Mouse (Mus musculus): ENCODE measurements around the gene Tango6. TPM values are rescaled to one million over a fixed set of nuclear protein-coding genes. Genes with fewer than 3 reads are reported as not detected.

Tango6 gene
- polyA plus RNA-seq, 1 experiment, result 5.9 TPM

- WGBS, result 90% methylated on average over 2 of the region's 2 CpGs
- H3K4me3 ChIP-seq (replicated peaks; ENCODE audit: extremely low read depth, low read depth, low read length), result no peak overlapping the region
- no peaks in the 10 kb centered on the region for H3K4me1 ChIP-seq (ENCODE audit: control insufficient read depth, insufficient read depth, low read length)
- no peak for TF ChIP-seq CTCF (IDR thresholded peaks at IDR 0.05; ENCODE audit: insufficient read depth, low read length)
- no peak for TF ChIP-seq POLR2A (IDR thresholded peaks at IDR 0.05; ENCODE audit: borderline replicate concordance, extremely low read depth, low read depth, low read length)
- DNase-seq, result no peak
Observed at GRCm38 (mm10) chr8:106765570-106765969, 82.7 kb downstream of the Tango6 start.

GRCm38 (mm10) chr8:106766736-106767135 lies 83.9 kb downstream of the Tango6 start:
- no peak for DNase-seq
- WGBS, result 88% methylated on average over 5 of the region's 5 CpGs

GRCm38 (mm10) chr8:106769147-106769805 lies 86.4 kb downstream of the Tango6 start:
- Histone ChIP-seq H3K4me3 (replicated peaks; ENCODE audit: extremely low read depth, low read depth, low read length) (no peak overlapping the region), H3K4me1 (ENCODE audit: control insufficient read depth, insufficient read depth, low read length) (no peaks in the 10 kb centered on the region)
- TF ChIP-seq POLR2A (IDR thresholded peaks at IDR 0.05; ENCODE audit: borderline replicate concordance, extremely low read depth, low read depth, low read length) (no peak), CTCF (IDR thresholded peaks at IDR 0.05; ENCODE audit: insufficient read depth, low read length) (no peak)
- WGBS, result 81% methylated on average over 13 of the region's 13 CpGs
- no peak for DNase-seq

More at GRCm38 (mm10) chr8:106766736-106767135, 83.9 kb downstream of the Tango6 start:
- no peak for TF ChIP-seq POLR2A (IDR thresholded peaks at IDR 0.05; ENCODE audit: borderline replicate concordance, extremely low read depth, low read depth, low read length)
- no peak for TF ChIP-seq CTCF (IDR thresholded peaks at IDR 0.05; ENCODE audit: insufficient read depth, low read length)
- H3K4me3 ChIP-seq (replicated peaks; ENCODE audit: extremely low read depth, low read depth, low read length), result no peak overlapping the region
- H3K4me1 ChIP-seq (ENCODE audit: control insufficient read depth, insufficient read depth, low read length), result no peaks in the 10 kb centered on the region

- TF ChIP-seq POLR2A (IDR thresholded peaks at IDR 0.05; ENCODE audit: borderline replicate concordance, extremely low read depth, low read depth, low read length) (no peak), CTCF (IDR thresholded peaks at IDR 0.05; ENCODE audit: insufficient read depth, low read length) (no peak)
- 80% methylated on average over 9 of the region's 9 CpGs for WGBS
- Histone ChIP-seq H3K4me3 (replicated peaks; ENCODE audit: extremely low read depth, low read depth, low read length) (no peak overlapping the region), H3K4me1 (ENCODE audit: control insufficient read depth, insufficient read depth, low read length) (no peaks in the 10 kb centered on the region)
- DNase-seq, result no peak
Observed at GRCm38 (mm10) chr8:106770596-106771179, 87.8 kb downstream of the Tango6 start.

GRCm38 (mm10) chr8:106772094-106772493 lies 89.2 kb downstream of the Tango6 start:
- Histone ChIP-seq H3K4me3 (replicated peaks; ENCODE audit: extremely low read depth, low read depth, low read length) (no peak overlapping the region), H3K4me1 (ENCODE audit: control insufficient read depth, insufficient read depth, low read length) (no peaks in the 10 kb centered on the region)
- DNase-seq, result no peak
- 60% methylated on average over 6 of the region's 6 CpGs for WGBS
- TF ChIP-seq CTCF (IDR thresholded peaks at IDR 0.05; ENCODE audit: insufficient read depth, low read length) (no peak), POLR2A (IDR thresholded peaks at IDR 0.05; ENCODE audit: borderline replicate concordance, extremely low read depth, low read depth, low read length) (no peak)

GRCm38 (mm10) chr8:106772501-106772900 lies 89.6 kb downstream of the Tango6 start:
- H3K4me3 ChIP-seq (replicated peaks; ENCODE audit: extremely low read depth, low read depth, low read length), result no peak overlapping the region
- 85% methylated on average over 3 of the region's 3 CpGs for WGBS
- H3K4me1 ChIP-seq (ENCODE audit: control insufficient read depth, insufficient read depth, low read length), result no peaks in the 10 kb centered on the region
- TF ChIP-seq CTCF (IDR thresholded peaks at IDR 0.05; ENCODE audit: insufficient read depth, low read length), result no peak
- no peak for TF ChIP-seq POLR2A (IDR thresholded peaks at IDR 0.05; ENCODE audit: borderline replicate concordance, extremely low read depth, low read depth, low read length)
- DNase-seq, result no peak

GRCm38 (mm10) chr8:106774567-106775320 lies 91.9 kb downstream of the Tango6 start:
- DNase-seq, result no peak
- WGBS, result 79% methylated on average over 8 of the region's 8 CpGs
- no peak for TF ChIP-seq POLR2A (IDR thresholded peaks at IDR 0.05; ENCODE audit: borderline replicate concordance, extremely low read depth, low read depth, low read length)
- TF ChIP-seq CTCF (IDR thresholded peaks at IDR 0.05; ENCODE audit: insufficient read depth, low read length), result no peak
- Histone ChIP-seq H3K4me1 (ENCODE audit: control insufficient read depth, insufficient read depth, low read length) (no peaks in the 10 kb centered on the region), H3K4me3 (replicated peaks; ENCODE audit: extremely low read depth, low read depth, low read length) (no peak overlapping the region)

GRCm38 (mm10) chr8:106789623-106790022 lies 106.8 kb downstream of the Tango6 start:
- 63% methylated on average over 4 of the region's 4 CpGs for WGBS
- Histone ChIP-seq H3K4me3 (replicated peaks; ENCODE audit: extremely low read depth, low read depth, low read length) (no peak overlapping the region), H3K4me1 (ENCODE audit: control insufficient read depth, insufficient read depth, low read length) (no peaks in the 10 kb centered on the region)
- TF ChIP-seq POLR2A (IDR thresholded peaks at IDR 0.05; ENCODE audit: borderline replicate concordance, extremely low read depth, low read depth, low read length), result no peak
- TF ChIP-seq CTCF (IDR thresholded peaks at IDR 0.05; ENCODE audit: insufficient read depth, low read length), result no peak
- DNase-seq, result no peak

- H3K4me1 ChIP-seq (ENCODE audit: control insufficient read depth, insufficient read depth, low read length), result peaks cover 2% of the 10 kb centered on the region; the same call in 1 of the 2 replicates
- TF ChIP-seq CTCF (IDR thresholded peaks at IDR 0.05; ENCODE audit: insufficient read depth, low read length) (no peak), POLR2A (IDR thresholded peaks at IDR 0.05; ENCODE audit: borderline replicate concordance, extremely low read depth, low read depth, low read length) (no peak)
- no peak overlapping the region for H3K4me3 ChIP-seq (replicated peaks; ENCODE audit: extremely low read depth, low read depth, low read length)
- WGBS, result 87% methylated on average over 2 of the region's 2 CpGs
- DNase-seq, result no peak
Observed at GRCm38 (mm10) chr8:106794820-106795219, 112.0 kb downstream of the Tango6 start.

Measured in lung, adult 2 months (tissue).